Mouse (Mus musculus) embryonic facial prominence, embryonic 11.5 days (tissue): Measurements from ENCODE around the gene Dmpk. TPM values are rescaled to one million over a fixed set of nuclear protein-coding genes. Genes with fewer than 3 reads are reported as not detected.
A peak's percentile ranks its signal among the peaks of the same experiment; 100 is the strongest.

Source experiments
- ATAC-seq: fragments of 200-750 bp; cut with Nextera tagmentation; replicated peaks from 2 replicates; pipeline ENCODE4 v1.8.0; 2017; ENCODE audit warnings: low read depth; ENCODE audit not compliant: insufficient number of reproducible peaks, low FRiP score, low TSS enrichment
- DNase-seq: peaks from one replicate; pipeline ENCODE4 v3.0.0-alpha.2; 2015; ENCODE audit warnings: low spot score
- H3K27ac ChIP-seq: fragments of 300-500 bp; sonication (generic); replicated peaks from 2 replicates; pipeline ENCODE4 v1.5.1; 2014; ENCODE audit warnings: mild to moderate bottlenecking, low read depth, low read length, control low read depth
- H3K27me3 ChIP-seq: fragments of 300-500 bp; sonication (generic); 2 replicates; pipeline ENCODE4 v1.6.1; 2014; ENCODE audit warnings: mild to moderate bottlenecking, low read length, moderate library complexity, mixed read lengths; ENCODE audit not compliant: control insufficient read depth, insufficient read depth
- H3K36me3 ChIP-seq: fragments of 300-500 bp; sonication (generic); replicated peaks from 2 replicates; pipeline ENCODE4 v1.6.1; 2014; ENCODE audit warnings: low read depth, mild to moderate bottlenecking, low read length, moderate library complexity, mixed read lengths; ENCODE audit not compliant: control insufficient read depth, insufficient read depth
- H3K4me1 ChIP-seq: fragments of 300-500 bp; sonication (generic); 2 replicates; pipeline ENCODE4 v1.6.1; 2014; ENCODE audit warnings: low read length, mixed read lengths; ENCODE audit not compliant: control insufficient read depth, insufficient read depth
- H3K4me2 ChIP-seq: fragments of 300-500 bp; sonication (generic); 2 replicates; pipeline ENCODE4 v1.6.1; 2014; ENCODE audit warnings: low read depth, mild to moderate bottlenecking, control low read depth, low read length, moderate library complexity
- H3K4me3 ChIP-seq: fragments of 300-500 bp; sonication (generic); 2 replicates; pipeline ENCODE4 v1.5.1; 2014; ENCODE audit warnings: low read depth, low read length, control low read depth
- H3K9ac ChIP-seq: fragments of 300-500 bp; sonication (generic); replicated peaks from 2 replicates; pipeline ENCODE4 v1.6.1; 2014; ENCODE audit warnings: mild to moderate bottlenecking, control low read depth, low read length
- H3K9me3 ChIP-seq: fragments of 300-500 bp; sonication (generic); replicated peaks from 2 replicates; pipeline ENCODE4 v1.6.1; 2016; ENCODE audit warnings: mild to moderate bottlenecking, low read length, inconsistent platforms, mixed read lengths; ENCODE audit not compliant: control insufficient read depth
- WGBS: fragments of 180-500 bp; shearing (Covaris S2); extraction: QIAGEN DNeasy Blood & Tissue Kit; methylation state at CpG from one replicate; pipeline ENCODE4 v1.1.7; 2014; 5-methylcytosine and 5-hydroxymethylcytosine counted together
- polyA plus RNA-seq: library from polyadenylated mRNA; unstranded; fragments of >200 nt; fragmentation: Nextera tagmentation; extraction: Ambion mirVana; gene quantifications from 2 replicates; pipeline ENCODE4 v1.2.1, GENCODE M21; 2014

Dmpk gene
- polyA plus RNA-seq, 1 experiment from 2014 or later, result 6.5 TPM

DNA sequence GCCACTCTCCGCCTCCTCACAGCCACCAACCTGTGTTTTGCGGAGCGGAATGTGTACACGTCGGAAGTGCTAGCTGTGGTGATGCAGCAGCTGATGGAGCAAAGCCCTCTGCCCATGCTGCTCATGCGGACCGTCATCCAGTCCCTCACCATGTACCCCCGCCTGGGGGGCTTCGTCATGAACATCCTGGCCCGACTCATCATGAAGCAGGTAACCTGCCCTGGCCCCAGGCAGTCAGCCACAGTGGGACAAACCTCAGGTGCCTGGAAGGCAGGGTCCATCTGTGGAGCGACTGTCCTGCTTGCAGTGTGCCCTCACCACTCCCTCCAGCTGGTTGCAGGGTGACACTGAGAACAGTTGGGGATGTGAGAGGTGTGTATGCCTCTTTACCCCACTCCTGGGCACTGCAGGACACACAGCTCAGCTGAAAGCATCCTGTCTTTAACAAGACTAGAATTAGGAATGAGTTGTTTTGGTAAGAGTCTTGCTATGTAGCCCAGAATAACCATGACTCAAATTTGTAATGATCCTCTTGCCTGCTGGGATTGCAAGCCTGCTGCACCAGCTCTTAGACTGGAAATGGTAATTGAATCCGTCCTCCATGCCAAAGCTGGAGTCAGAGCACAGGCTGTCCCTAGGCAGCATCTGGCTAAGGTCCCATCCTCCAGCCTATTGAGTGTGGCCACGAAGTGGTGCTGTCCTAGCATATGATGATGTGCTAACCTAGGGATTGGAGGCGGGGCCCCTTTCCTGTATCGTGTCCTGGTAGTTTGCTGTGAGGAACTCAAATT is 31.1 kb upstream of the Dmpk start:
- 89% methylated on average over 15 of the region's 15 CpGs for WGBS
- Histone ChIP-seq H3K4me3 (no peak overlapping the region), H3K36me3 (peaks cover 9% of the 10 kb centered on the region; the same call in 1 of the 2 replicates), H3K4me2 (no peak overlapping the region), H3K27me3 (no peaks in the 10 kb centered on the region), H3K27ac (no peak overlapping the region), H3K4me1 (no peaks in the 10 kb centered on the region), H3K9ac (no peak overlapping the region), H3K9me3 (no peaks in the 10 kb centered on the region)
- DNase-seq (no peak), ATAC-seq (no peak)

- Histone ChIP-seq H3K27ac (no peak overlapping the region), H3K9ac (no peak overlapping the region), H3K27me3 (no peaks in the 10 kb centered on the region), H3K36me3 (peaks cover 9% of the 10 kb centered on the region; the same call in 1 of the 2 replicates), H3K9me3 (no peaks in the 10 kb centered on the region), H3K4me1 (no peaks in the 10 kb centered on the region), H3K4me2 (no peak overlapping the region), H3K4me3 (no peak overlapping the region)
- ATAC-seq, result no peak
- DNase-seq, result no peak
- 87% methylated on average over 7 of the region's 7 CpGs for WGBS
Observed at GRCm38 (mm10) chr7:19053136-19053532, 30.5 kb upstream of the Dmpk start.

DNA sequence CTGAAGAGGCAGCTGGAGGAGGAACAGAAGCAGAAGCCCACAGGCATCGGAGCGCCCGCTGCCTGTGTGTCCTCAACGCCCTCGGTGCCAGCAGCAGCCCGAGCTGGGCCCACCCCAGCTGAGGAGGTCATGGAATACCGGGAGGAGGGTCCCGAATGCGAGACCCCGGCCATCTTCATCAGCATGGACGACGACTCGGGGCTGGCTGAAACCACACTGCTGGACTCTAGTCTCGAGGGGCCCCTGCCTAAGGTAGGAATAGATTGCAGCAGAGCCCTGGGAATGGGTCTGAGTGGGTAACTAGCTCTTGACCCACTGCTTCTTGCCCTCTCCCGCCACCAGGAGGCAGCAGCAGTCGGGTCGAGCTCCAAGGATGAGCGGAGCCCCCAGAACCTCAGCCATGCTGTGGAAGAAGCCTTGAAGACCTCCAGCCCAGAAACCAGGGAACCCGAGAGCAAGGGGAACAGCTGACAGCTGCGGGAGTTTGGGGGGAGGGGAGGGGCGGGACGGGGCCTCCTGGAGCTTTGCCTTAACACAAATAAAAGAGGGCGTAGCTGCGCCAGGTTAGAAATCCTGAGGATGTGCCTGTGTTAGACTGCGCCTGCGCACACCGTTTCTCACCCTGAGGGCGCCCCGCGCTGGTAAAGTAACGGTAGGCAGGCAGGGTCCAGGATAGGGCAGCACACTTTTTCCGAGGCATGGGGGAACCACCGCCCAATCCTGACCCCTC is 29.4 kb upstream of the Dmpk start, which contains the start of gene Rsph6a:
Rsph6a (plus strand) TSS at position 644 of the 730 bp plus-strand sequence.
- Histone ChIP-seq H3K27ac (no peak within 1 kb of the TSS), H3K4me1 (no peaks in the 10 kb centered on the region), H3K36me3 (peaks cover 8% of the 10 kb centered on the region; the same call in 1 of the 2 replicates), H3K9me3 (no peaks in the 10 kb centered on the region), H3K4me2 (no peak within 1 kb of the TSS; the same call in 1 of the 2 replicates), H3K27me3 (no peaks in the 10 kb centered on the region), H3K9ac (no peak within 1 kb of the TSS), H3K4me3 (no peak within 1 kb of the TSS)
- DNase-seq (peak; percentile 78), ATAC-seq (peak; percentile 36; the same call in 1 of the 2 replicates)
- 24% methylated on average over 31 of the region's 33 CpGs for WGBS

DNA sequence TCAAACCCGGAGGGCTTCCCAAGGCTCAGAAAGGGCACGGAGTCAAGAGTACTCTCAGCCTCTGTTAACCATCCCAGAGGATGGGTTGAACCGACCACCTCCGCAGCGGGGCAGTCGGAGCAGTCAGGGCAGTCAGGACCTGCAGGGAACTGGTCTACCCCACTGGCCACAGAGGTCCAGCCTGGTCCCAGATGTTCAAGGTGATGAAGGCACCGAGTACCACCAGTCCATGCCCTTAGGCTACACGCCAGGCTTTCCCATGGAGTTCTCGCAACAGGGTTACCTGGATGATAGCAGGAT is 28.9 kb upstream of the Dmpk start:
- Histone ChIP-seq H3K27me3 (no peaks in the 10 kb centered on the region), H3K9ac (no peak overlapping the region), H3K9me3 (no peaks in the 10 kb centered on the region), H3K4me2 (no peak overlapping the region; the same call in 1 of the 2 replicates), H3K4me3 (no peak overlapping the region), H3K27ac (no peak overlapping the region), H3K4me1 (no peaks in the 10 kb centered on the region), H3K36me3 (peaks cover 3% of the 10 kb centered on the region; the same call in 1 of the 2 replicates)
- no peak for ATAC-seq
- no peak for DNase-seq
- WGBS, result 69% methylated on average over 9 of the region's 9 CpGs

DNA sequence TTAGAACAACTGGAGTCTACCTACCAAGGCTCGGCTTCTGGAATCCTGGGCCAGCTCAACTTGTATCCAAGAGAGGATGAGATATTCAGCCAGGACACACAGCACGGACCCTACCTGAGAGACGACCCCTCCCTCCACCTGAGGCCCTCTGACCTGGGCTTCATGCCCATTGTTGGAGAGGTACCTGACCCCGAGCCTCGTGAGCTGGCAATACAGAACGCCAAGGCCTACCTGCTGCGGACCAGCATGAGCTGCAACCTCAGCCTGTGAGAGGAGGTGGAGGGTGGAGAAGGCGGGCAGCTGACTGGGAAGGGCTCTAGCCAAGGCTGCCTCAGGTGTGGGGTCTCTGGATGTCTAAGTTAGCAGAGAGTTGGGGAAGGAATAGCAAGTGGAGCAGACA is 28.5 kb upstream of the Dmpk start:
- WGBS, result 90% methylated on average over 8 of the region's 8 CpGs
- no peak overlapping the region for H3K4me3 ChIP-seq
- DNase-seq (no peak), ATAC-seq (no peak)
- H3K4me1 ChIP-seq, result no peaks in the 10 kb centered on the region
- no peaks in the 10 kb centered on the region for H3K27me3 ChIP-seq
- peaks cover under 1% of the 10 kb centered on the region; the same call in 1 of the 2 replicates for H3K36me3 ChIP-seq
- H3K9me3 ChIP-seq, result no peaks in the 10 kb centered on the region
- no peak overlapping the region for H3K4me2 ChIP-seq
- H3K27ac ChIP-seq, result no peak overlapping the region
- H3K9ac ChIP-seq, result no peak overlapping the region

GRCm38 (mm10) chr7:19057405-19057804 is 26.2 kb upstream of the Dmpk start:
- no peak overlapping the region for H3K9ac ChIP-seq
- no peak overlapping the region for H3K27ac ChIP-seq
- DNase-seq (no peak), ATAC-seq (no peak)
- no peaks in the 10 kb centered on the region for H3K9me3 ChIP-seq
- no peaks in the 10 kb centered on the region for H3K27me3 ChIP-seq
- no peaks in the 10 kb centered on the region for H3K36me3 ChIP-seq
- no peak overlapping the region for H3K4me3 ChIP-seq
- H3K4me2 ChIP-seq, result no peak overlapping the region
- no peaks in the 10 kb centered on the region for H3K4me1 ChIP-seq
- WGBS, result 88% methylated on average over 10 of the region's 10 CpGs

DNA sequence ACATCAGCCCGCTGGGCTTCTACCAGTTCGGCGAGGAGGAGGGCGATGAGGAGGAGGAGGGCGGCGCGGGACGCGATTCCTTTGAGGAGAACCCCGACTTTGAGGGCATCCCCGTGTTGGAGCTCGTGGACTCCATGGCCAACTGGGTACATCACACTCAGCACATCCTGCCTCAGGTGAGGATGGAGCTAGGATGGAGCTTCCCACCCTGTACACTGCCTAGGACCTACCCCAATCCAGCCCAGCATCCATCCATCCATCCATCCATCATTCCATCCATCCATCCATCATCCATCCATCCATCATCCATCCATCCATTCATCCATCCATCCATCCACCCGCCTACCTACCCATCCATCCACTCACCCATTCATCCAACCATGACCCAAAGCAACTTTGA is 17.8 kb upstream of the Dmpk start:
- Histone ChIP-seq H3K27me3 (peaks cover 22% of the 10 kb centered on the region), H3K36me3 (no peaks in the 10 kb centered on the region), H3K27ac (no peak overlapping the region), H3K4me2 (no peak overlapping the region), H3K9me3 (no peaks in the 10 kb centered on the region), H3K4me3 (no peak overlapping the region), H3K4me1 (no peaks in the 10 kb centered on the region), H3K9ac (no peak overlapping the region)
- no peak for ATAC-seq
- no peak for DNase-seq
- 51% methylated on average over 13 of the region's 13 CpGs for WGBS

- ATAC-seq, result no peak
- peaks cover 22% of the 10 kb centered on the region for H3K27me3 ChIP-seq
- no peak for DNase-seq
- no peak overlapping the region for H3K4me3 ChIP-seq
- H3K4me2 ChIP-seq, result no peak overlapping the region
- H3K27ac ChIP-seq, result no peak overlapping the region
- H3K4me1 ChIP-seq, result no peaks in the 10 kb centered on the region
- WGBS, result 43% methylated on average over 14 of the region's 14 CpGs
- no peaks in the 10 kb centered on the region for H3K36me3 ChIP-seq
- no peaks in the 10 kb centered on the region for H3K9me3 ChIP-seq
- H3K9ac ChIP-seq, result no peak overlapping the region
Observed at GRCm38 (mm10) chr7:19067063-19067462, 16.6 kb upstream of the Dmpk start.
